Mouse (Mus musculus): ENCODE data around the gene Acot6.
"Not testable (repeated sequence)": the region's sequence is repeated elsewhere in the genome, so short reads cannot be mapped to it uniquely, and the experiment has no call there.

The Acot6 gene

DNA sequence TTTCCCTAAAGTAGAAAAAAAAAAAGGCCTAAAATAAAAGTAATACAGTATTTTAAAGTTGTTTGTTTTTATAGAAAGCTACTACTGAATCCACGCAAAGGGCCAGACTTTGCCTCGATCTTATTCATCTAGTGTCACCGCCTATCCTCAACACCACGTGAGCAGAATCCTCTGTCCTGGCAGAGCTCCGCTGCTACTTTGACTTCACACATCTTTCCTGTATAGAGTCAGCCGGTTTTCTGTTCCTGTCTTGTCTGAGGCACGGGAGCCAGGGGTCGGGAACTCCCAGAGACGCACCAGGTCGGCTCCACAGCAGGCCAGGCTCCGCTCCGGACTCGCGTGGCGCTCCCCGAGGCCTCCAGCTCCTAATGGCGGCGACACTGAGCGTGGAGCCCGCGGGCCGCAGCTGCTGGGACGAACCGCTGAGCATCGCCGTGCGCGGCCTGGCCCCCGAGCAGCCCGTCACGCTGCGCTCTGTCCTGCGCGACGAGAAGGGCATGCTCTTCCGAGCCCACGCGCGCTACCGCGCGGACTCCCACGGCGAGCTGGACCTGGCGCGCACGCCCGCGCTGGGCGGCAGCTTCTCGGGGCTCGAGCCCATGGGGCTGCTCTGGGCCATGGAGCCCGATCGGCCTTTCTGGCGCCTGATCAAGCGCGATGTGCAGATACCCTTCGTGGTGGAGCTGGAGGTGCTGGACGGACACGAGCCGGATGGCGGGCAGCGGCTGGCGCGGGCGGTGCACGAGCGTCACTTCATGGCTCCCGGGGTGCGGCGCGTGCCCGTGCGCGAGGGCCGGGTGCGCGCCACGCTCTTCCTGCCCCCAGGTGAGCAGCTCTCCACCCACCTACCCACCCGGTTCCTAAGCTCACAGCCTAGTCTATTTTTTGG is at the start of gene Acot6:
Gene Acot6, plus strand, starts transcription at position 51 of the 889 bp plus-strand sequence.
- H3K36me3 ChIP-seq (ENCODE audit: control insufficient read depth, insufficient read depth, low read length, poor library complexity, severe bottlenecking); H3K27me3 ChIP-seq (ENCODE audit: control insufficient read depth, insufficient read depth, low read length, poor library complexity, severe bottlenecking): not testable (repeated sequence)
- DNase-seq (ENCODE audit: low read depth, low spot score), result peak; percentile 47

DNA sequence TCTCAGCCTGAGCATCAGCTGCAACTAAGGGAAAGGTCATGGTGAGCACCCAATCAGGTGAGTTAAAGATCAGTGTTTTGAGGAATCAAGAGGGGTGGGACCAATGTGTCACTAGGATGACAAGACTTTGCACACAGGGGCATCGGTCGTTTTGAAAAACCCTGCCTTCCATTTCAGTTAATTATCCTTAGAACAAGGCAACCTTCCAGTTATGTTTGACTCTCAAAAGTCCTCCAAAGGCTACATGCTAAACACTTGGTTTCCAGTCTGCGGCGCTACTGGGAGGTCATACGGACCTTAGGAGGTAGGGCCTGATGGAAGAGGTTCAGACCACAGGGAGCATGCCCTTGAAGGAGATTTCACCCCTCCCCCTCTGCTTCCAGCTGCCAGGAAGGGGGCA is 49.7 kb upstream of the Acot6 start:
- H3K27me3 ChIP-seq (ENCODE audit: control insufficient read depth, insufficient read depth, low read length, poor library complexity, severe bottlenecking); H3K36me3 ChIP-seq (ENCODE audit: control insufficient read depth, insufficient read depth, low read length, poor library complexity, severe bottlenecking); DNase-seq (ENCODE audit: low read depth, low spot score): not testable (repeated sequence)

DNA sequence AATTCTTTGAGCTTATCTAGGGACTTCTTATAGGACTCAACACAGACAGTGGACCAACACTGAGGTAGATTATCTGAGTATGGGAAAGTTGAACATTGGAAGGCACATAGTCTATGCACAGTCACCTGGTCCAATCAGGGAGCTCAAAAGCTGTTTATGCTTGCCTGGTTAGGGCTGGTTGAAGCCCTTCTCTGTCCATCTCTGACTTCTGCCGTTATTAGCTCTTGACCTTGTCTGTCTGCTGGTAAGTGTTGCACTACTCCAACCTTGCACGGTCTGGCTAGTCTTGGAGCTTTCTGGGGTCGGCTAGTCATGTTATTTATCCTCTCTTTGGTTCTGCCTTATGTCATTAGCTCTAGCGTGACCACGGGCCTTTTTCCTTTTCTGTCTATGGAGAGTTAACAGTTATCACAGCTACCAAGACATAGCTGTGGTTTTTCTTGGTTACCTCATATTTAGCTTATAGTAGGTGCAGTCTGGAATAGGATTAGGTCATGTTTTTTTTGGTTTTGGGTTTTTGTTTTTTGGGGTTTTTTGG is 48.4 kb upstream of the Acot6 start, which contains the start of gene Acot3:
Gene Acot3, plus strand, starts transcription at position 208 of the 538 bp plus-strand sequence.
- DNase-seq (ENCODE audit: low read depth, low spot score), result no peak
- Histone ChIP-seq H3K36me3 (ENCODE audit: control insufficient read depth, insufficient read depth, low read length, poor library complexity, severe bottlenecking) (no peaks in the 10 kb centered on the region), H3K27me3 (ENCODE audit: control insufficient read depth, insufficient read depth, low read length, poor library complexity, severe bottlenecking) (no peaks in the 10 kb centered on the region; the same call in 1 of the 2 replicates)

DNA sequence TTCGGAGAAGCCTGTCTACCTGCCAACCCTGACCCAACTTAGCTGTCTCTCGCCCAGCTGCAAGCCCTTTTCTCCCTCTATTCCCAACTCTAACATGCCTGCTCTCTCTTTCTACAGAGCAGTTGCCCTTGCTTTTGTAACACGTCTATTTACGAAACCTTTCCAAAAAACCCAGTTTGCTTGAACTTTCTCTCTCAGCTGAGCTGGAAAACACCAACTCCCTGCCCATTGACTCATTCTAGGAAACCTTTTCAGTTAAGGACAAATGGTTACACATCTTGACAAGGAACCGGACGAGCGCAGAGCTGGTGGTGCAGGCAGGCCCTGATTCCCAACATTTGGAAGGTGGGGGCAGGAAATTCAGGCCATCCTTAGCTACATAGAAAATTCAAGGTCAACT is 47.8 kb upstream of the Acot6 start:
- Histone ChIP-seq H3K27me3 (ENCODE audit: control insufficient read depth, insufficient read depth, low read length, poor library complexity, severe bottlenecking) (no peaks in the 10 kb centered on the region; the same call in 1 of the 2 replicates), H3K36me3 (ENCODE audit: control insufficient read depth, insufficient read depth, low read length, poor library complexity, severe bottlenecking) (no peaks in the 10 kb centered on the region)
- no peak for DNase-seq (ENCODE audit: low read depth, low spot score)

DNA sequence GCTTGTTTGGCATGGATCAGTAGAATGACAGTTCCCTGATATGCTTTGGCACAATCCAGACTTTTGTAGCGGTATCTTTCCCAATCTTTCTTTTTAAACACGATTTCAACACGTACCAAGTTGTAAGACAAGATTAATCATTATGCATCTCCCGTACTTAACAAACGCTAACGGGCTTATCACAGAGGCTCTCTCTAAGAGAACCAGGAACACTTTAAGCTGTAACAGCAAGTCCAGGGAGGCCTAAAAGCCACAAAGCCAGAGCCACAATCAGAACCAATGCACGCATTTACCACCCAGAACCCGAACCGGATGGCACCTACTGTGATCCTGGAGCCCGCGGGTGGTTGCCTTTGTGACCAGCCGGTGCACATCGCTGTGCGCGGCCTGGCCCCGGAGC is 47.3 kb upstream of the Acot6 start:
- no peaks in the 10 kb centered on the region; the same call in 1 of the 2 replicates for H3K27me3 ChIP-seq (ENCODE audit: control insufficient read depth, insufficient read depth, low read length, poor library complexity, severe bottlenecking)
- H3K36me3 ChIP-seq (ENCODE audit: control insufficient read depth, insufficient read depth, low read length, poor library complexity, severe bottlenecking), result no peaks in the 10 kb centered on the region
- no peak for DNase-seq (ENCODE audit: low read depth, low spot score)

DNA sequence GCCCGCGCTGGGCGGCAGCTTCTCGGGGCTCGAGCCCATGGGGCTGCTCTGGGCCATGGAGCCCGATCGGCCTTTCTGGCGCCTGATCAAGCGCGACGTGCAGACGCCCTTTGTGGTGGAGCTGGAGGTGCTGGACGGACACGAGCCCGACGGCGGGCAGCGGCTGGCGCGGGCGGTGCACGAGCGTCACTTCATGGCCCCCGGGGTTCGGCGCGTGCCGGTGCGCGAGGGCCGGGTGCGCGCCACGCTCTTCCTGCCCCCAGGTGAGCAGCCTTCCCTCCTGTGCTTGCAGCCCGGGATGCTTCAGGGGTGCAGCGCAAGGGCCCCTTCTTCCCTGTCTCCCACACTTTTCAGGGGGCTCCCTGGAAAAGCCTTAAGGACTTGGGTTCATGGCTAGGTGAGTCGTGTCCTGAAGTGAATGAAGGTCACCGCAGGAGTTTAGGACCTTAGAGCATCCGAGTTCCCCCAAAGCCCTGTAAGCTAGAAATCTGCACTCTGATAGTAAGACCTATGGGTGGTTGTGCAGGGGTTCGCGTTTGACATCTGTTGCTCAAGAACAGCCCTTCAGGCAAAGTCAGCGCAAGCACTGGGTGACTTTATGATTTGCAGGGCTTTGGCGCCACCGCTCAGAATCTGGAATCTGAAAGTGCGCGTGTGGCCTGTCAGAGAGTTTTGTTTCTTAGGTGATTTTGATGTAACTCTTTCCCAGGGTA is 46.6 kb upstream of the Acot6 start:
- no peaks in the 10 kb centered on the region; the same call in 1 of the 2 replicates for H3K27me3 ChIP-seq (ENCODE audit: control insufficient read depth, insufficient read depth, low read length, poor library complexity, severe bottlenecking)
- no peaks in the 10 kb centered on the region for H3K36me3 ChIP-seq (ENCODE audit: control insufficient read depth, insufficient read depth, low read length, poor library complexity, severe bottlenecking)
- no peak for DNase-seq (ENCODE audit: low read depth, low spot score)

DNA sequence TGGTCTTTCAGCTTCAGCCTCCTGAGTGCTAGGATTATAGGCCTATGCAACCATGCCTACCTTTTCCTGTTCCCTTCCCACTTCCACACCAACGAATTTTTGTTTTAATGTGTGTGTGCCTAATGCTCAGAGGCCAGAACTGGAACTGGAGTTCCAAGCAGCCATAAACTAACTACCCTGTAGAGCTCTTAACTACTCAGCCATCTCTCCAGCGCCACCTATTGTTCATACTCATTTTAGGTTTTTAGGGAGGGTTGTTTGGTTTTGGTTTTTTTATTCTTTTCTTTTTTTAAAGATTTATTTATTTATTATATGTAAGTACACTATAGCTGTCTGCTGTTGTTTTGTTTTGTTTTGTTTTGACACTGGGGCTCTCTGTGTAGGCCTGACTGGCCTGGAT is 39.5 kb upstream of the Acot6 start:
- Histone ChIP-seq H3K36me3 (ENCODE audit: control insufficient read depth, insufficient read depth, low read length, poor library complexity, severe bottlenecking) (no peaks in the 10 kb centered on the region), H3K27me3 (ENCODE audit: control insufficient read depth, insufficient read depth, low read length, poor library complexity, severe bottlenecking) (no peaks in the 10 kb centered on the region)
- peak; percentile 70 for DNase-seq (ENCODE audit: low read depth, low spot score)

DNA sequence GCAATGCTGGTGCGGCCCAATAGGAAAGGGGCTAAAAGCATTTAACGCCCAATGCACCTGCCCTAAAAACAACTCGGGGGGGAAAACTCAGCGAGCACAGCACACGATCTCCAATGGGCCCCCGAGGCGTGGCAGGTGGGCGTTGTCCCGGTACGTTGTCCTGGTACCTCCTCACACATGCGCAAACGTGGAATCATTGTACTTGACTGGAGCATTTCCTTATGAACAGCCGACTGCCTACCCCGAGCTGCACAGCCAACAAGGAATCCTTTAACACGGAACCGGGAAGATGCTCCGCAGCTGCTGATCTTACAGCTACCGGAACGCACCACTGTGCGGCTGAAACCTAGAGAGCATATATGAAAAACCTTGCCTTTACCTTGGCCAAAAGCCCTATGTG is 38.1 kb upstream of the Acot6 start:
- Histone ChIP-seq H3K36me3 (ENCODE audit: control insufficient read depth, insufficient read depth, low read length, poor library complexity, severe bottlenecking) (no peaks in the 10 kb centered on the region), H3K27me3 (ENCODE audit: control insufficient read depth, insufficient read depth, low read length, poor library complexity, severe bottlenecking) (no peaks in the 10 kb centered on the region)
- no peak for DNase-seq (ENCODE audit: low read depth, low spot score)

DNA sequence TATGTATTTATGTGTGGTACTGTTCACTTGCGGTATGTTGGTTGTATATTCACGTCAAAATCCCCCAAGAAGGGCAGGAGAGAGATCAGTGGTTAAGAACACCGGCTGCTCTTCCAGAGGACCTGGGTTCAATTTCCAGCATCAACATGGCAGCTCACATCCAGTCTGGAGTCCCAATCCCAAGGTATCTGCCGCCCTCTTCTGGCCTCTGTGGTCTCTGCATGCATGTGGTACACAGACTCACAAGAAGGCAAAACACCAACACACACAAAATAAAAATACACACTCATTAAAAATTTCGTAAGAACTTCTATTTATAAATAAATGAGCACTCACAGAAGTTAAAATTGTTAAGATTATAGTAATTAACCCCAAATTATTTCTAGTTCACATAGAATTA is 37.2 kb upstream of the Acot6 start:
- peak; percentile 25 for DNase-seq (ENCODE audit: low read depth, low spot score)
- Histone ChIP-seq H3K27me3 (ENCODE audit: control insufficient read depth, insufficient read depth, low read length, poor library complexity, severe bottlenecking) (no peaks in the 10 kb centered on the region), H3K36me3 (ENCODE audit: control insufficient read depth, insufficient read depth, low read length, poor library complexity, severe bottlenecking) (no peaks in the 10 kb centered on the region)

DNA sequence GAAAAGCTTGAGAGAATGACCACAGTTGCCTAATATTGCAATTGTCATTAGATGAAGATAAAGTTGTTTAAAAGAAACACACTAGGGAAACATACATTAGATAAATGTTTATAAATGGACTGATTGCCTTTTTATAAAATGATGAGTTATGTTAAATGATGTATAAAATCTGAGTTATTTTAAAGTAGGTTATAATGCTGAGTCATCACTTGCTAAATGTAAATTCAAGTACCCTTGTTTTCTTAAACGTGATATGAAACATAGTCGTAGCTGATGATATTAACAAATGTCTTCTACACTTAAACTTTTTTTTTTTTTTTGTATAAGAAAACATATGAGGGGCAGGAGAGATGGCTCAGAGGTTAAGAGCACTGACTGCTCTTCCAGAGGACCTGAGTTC is 36.6 kb upstream of the Acot6 start:
- no peak for DNase-seq (ENCODE audit: low read depth, low spot score)

DNA sequence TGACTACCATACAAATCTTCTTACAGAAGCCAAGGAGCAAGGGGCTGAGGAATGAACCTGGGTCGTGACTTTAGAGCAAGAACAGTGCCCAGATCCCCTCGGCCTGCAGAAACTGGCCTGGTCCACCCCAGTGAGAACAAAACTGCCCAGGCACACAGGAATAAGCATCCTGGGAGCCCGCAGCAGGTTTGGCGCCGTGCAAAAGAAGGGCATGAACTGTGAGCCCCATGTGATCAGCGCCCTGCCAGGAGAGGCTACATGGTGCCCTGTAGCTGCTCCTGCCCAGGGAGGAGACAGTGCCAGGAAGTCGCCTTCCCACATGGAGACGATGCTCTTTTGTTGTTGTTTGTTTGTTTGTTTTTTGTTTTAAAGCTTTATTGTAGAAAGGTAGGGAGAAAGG is 35.8 kb upstream of the Acot6 start:
- H3K27me3 ChIP-seq (ENCODE audit: control insufficient read depth, insufficient read depth, low read length, poor library complexity, severe bottlenecking), result no peaks in the 10 kb centered on the region
- no peak for DNase-seq (ENCODE audit: low read depth, low spot score)
- no peaks in the 10 kb centered on the region for H3K36me3 ChIP-seq (ENCODE audit: control insufficient read depth, insufficient read depth, low read length, poor library complexity, severe bottlenecking)

More for the DNA sequence above, 36.6 kb upstream of the Acot6 start:
- H3K27me3 ChIP-seq (ENCODE audit: control insufficient read depth, insufficient read depth, low read length, poor library complexity, severe bottlenecking), result no peaks in the 10 kb centered on the region
- no peaks in the 10 kb centered on the region for H3K36me3 ChIP-seq (ENCODE audit: control insufficient read depth, insufficient read depth, low read length, poor library complexity, severe bottlenecking)

DNA sequence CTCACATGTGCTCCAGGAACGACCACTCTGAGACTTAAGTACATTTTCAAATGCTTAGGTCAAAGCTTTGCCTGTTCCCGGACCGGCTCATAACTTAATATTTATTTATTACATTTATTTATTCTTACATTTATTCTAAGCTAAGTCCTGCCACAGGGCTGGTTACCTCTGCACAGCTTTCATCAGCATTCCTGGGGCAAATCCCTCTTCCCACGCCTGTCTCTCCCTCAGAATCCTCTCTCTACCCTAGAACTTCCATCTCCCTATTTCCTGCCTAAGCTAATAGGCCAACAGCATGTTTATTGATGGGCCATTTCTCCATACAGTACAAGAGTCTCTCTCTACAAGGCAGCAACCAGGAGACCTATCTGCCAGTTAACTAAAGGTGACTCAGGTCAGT is 32.7 kb upstream of the Acot6 start:
- DNase-seq (ENCODE audit: low read depth, low spot score), result no peak
- no peaks in the 10 kb centered on the region for H3K27me3 ChIP-seq (ENCODE audit: control insufficient read depth, insufficient read depth, low read length, poor library complexity, severe bottlenecking)

DNA sequence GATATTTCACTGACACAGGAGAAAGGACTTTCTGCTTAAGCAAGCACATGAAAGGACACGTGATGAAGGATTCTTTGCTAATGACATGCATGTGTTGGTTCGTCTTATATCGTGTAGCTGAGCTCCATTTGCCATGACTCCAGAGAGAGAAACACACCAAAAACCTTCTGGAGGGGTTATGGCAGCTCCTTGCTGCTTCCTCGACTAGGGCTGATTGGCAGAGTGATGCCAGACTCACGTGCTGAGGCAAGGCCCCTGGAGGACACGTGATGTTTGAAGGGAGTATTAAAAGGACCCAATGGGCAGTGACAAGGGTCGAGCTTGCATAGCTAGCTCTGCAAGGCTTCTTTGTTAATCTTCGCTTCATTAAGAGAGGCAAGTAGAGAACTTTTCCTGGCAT is 32.2 kb upstream of the Acot6 start:
- Histone ChIP-seq H3K36me3 (ENCODE audit: control insufficient read depth, insufficient read depth, low read length, poor library complexity, severe bottlenecking) (no peaks in the 10 kb centered on the region), H3K27me3 (ENCODE audit: control insufficient read depth, insufficient read depth, low read length, poor library complexity, severe bottlenecking) (no peaks in the 10 kb centered on the region)
- no peak for DNase-seq (ENCODE audit: low read depth, low spot score)

More for the DNA sequence above, 32.7 kb upstream of the Acot6 start:
- H3K36me3 ChIP-seq (ENCODE audit: control insufficient read depth, insufficient read depth, low read length, poor library complexity, severe bottlenecking), result no peaks in the 10 kb centered on the region

DNA sequence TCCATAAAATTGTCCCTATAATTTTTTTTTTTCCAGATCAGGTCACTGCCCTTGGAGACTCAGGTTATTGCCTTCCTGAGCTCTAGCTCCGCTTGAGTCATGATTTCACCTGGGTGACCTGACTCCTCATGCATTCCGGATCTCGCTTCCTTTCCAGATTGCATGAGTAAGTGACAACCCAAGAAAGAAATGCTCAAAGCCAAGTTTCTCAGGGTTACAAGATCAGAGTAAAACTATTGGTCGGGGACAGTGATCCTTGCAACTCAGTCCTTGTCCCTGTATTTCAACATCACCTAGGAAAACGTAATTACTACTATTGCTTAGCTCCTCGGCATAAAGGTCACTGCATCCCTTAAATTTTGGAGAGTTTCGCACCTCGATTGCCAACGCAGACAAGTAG is 31.5 kb upstream of the Acot6 start, which contains the start of gene Acot5:
Gene Acot5, plus strand, starts transcription at position 340 of the 400 bp plus-strand sequence.
- DNase-seq (ENCODE audit: low read depth, low spot score), result no peak
- H3K27me3 ChIP-seq (ENCODE audit: control insufficient read depth, insufficient read depth, low read length, poor library complexity, severe bottlenecking), result no peaks in the 10 kb centered on the region
- H3K36me3 ChIP-seq (ENCODE audit: control insufficient read depth, insufficient read depth, low read length, poor library complexity, severe bottlenecking), result no peaks in the 10 kb centered on the region

DNA sequence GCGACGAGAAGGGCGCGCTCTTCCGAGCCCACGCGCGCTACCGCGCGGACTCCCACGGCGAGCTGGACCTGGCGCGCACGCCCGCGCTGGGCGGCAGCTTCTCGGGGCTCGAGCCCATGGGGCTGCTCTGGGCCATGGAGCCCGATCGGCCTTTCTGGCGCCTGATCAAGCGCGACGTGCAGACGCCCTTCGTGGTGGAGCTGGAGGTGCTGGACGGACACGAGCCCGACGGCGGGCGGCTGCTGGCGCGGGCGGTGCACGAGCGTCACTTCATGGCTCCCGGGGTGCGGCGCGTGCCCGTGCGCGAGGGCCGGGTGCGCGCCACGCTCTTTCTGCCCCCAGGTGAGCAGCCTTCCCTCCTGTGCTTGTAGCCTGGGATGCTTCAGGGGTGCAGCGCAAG is 30.9 kb upstream of the Acot6 start:
- H3K27me3 ChIP-seq (ENCODE audit: control insufficient read depth, insufficient read depth, low read length, poor library complexity, severe bottlenecking); DNase-seq (ENCODE audit: low read depth, low spot score); H3K36me3 ChIP-seq (ENCODE audit: control insufficient read depth, insufficient read depth, low read length, poor library complexity, severe bottlenecking): not testable (repeated sequence)
